Mouse (Mus musculus) MEL (cell line): ENCODE measurements around the gene Bcl2l1. TPM values are rescaled to one million over a fixed set of nuclear protein-coding genes. Genes with fewer than 3 reads are reported as not detected.

Source experiments
- polyA plus RNA-seq, 2 experiments: library from polyadenylated mRNA; stranded (reverse) in 1 of 2; unstranded in 1 of 2; fragments of >175 nt in 1 of 2; fragments of >200 nt in 1 of 2; gene quantifications; 2 replicates each; pipeline versions ENCODE4 v1.2.1 to v1.2.4; 2012; ENCODE audit warnings: low replicate concordance in 2 of 2, low read depth in 1 of 2; ENCODE audit not compliant: insufficient read length in 2 of 2, insufficient read depth in 1 of 2, missing spikeins in 1 of 2
- total RNA-seq: library from RNA; depleted of rRNA; stranded (reverse); fragments of 300-350 nt; gene quantifications from 2 replicates; pipeline ENCODE4 v1.2.3, GENCODE M21; 2012; rRNA removed

The Bcl2l1 gene
- total and polyA plus RNA-seq, 3 experiments = 6.5 to 23.9 TPM; not detected in 1

Other genes starting within 250 kb of the Bcl2l1 start
- not detected in 2 replicates for gene Defb45, start 232.3 kb downstream of the Bcl2l1 start, total RNA-seq
- not detected for gene Defb45, start 232.3 kb downstream of the Bcl2l1 start, polyA plus RNA-seq
- not detected in 2 replicates for gene Defb36, start 227.4 kb downstream of the Bcl2l1 start, total RNA-seq
- gene Defb36, start 227.4 kb downstream of the Bcl2l1 start, polyA plus RNA-seq = not detected
- gene Defb25, start 208.7 kb downstream of the Bcl2l1 start, total RNA-seq = not detected in 2 replicates
- gene Defb25, start 208.7 kb downstream of the Bcl2l1 start, polyA plus RNA-seq = not detected
- gene Rem1, start 204.8 kb downstream of the Bcl2l1 start, total RNA-seq = not detected in 2 replicates
- gene Rem1, start 204.8 kb downstream of the Bcl2l1 start, polyA plus RNA-seq = not detected
- 73.8 and 82.7 TPM in 2 replicates for gene H13, start 162.3 kb downstream of the Bcl2l1 start, total RNA-seq
- 100 to 1,000 TPM; 139 to 421 TPM for gene H13, start 162.3 kb downstream of the Bcl2l1 start, polyA plus RNA-seq
- 1.6 and 2.7 TPM in 2 replicates for gene Mcts2, start 144.7 kb downstream of the Bcl2l1 start, total RNA-seq
- 1 to 10 TPM in 1 of 2 experiments, not detected in 1; 3.0 TPM for gene Mcts2, start 144.7 kb downstream of the Bcl2l1 start, polyA plus RNA-seq
- 59.8 and 102 TPM in 2 replicates for gene Id1, start 95.5 kb downstream of the Bcl2l1 start, total RNA-seq
- gene Id1, start 95.5 kb downstream of the Bcl2l1 start, polyA plus RNA-seq = 100 to 1,000 TPM in 1 of 2 experiments, not detected in 1; 486 TPM
- not detected in 2 replicates for gene Cox4i2, start 77.6 kb downstream of the Bcl2l1 start, total RNA-seq
- gene Cox4i2, start 77.6 kb downstream of the Bcl2l1 start, polyA plus RNA-seq = under 1 TPM in 1 of 2 experiments, not detected in 1; 0.17 TPM
- 59.3 and 68.3 TPM in 2 replicates for gene Tpx2, start 16.2 kb upstream of the Bcl2l1 start, total RNA-seq
- 100 to 1,000 TPM in 1 of 2 experiments, not detected in 1; 131 TPM for gene Tpx2, start 16.2 kb upstream of the Bcl2l1 start, polyA plus RNA-seq
- not detected in 2 replicates for gene Mylk2, start 79.6 kb upstream of the Bcl2l1 start, total RNA-seq
- not detected for gene Mylk2, start 79.6 kb upstream of the Bcl2l1 start, polyA plus RNA-seq
- gene Foxs1, start 101.5 kb upstream of the Bcl2l1 start, total RNA-seq = not detected in 2 replicates
- gene Foxs1, start 101.5 kb upstream of the Bcl2l1 start, polyA plus RNA-seq = not detected
- gene Dusp15, start 120.0 kb upstream of the Bcl2l1 start, total RNA-seq = not detected in 2 replicates
- gene Dusp15, start 120.0 kb upstream of the Bcl2l1 start, polyA plus RNA-seq = not detected
- gene Ttll9, start 130.8 kb upstream of the Bcl2l1 start, total RNA-seq = 0.10 and 0.19 TPM in 2 replicates
- under 1 TPM in 1 of 2 experiments, not detected in 1; 0.07 TPM for gene Ttll9, start 130.8 kb upstream of the Bcl2l1 start, polyA plus RNA-seq
- gene Pdrg1, start 183.7 kb upstream of the Bcl2l1 start, total RNA-seq = 48.3 and 62.2 TPM in 2 replicates
- gene Pdrg1, start 183.7 kb upstream of the Bcl2l1 start, polyA plus RNA-seq = 10 to 100 TPM in 1 of 2 experiments, not detected in 1; 67.2 TPM
- not detected in 2 replicates for gene Xkr7, start 200.1 kb upstream of the Bcl2l1 start, total RNA-seq
- gene Xkr7, start 200.1 kb upstream of the Bcl2l1 start, polyA plus RNA-seq = not detected
- not detected in 2 replicates for gene Ccm2l, start 234.2 kb upstream of the Bcl2l1 start, total RNA-seq
- gene Ccm2l, start 234.2 kb upstream of the Bcl2l1 start, polyA plus RNA-seq = not detected